Mouse (Mus musculus) gastrocnemius, adult 8-10 months (tissue): Measurements from ENCODE around the gene Mbl2. TPM values are rescaled to one million over a fixed set of nuclear protein-coding genes. Genes with fewer than 3 reads are reported as not detected.
A peak's percentile ranks its signal among the peaks of the same experiment; 100 is the strongest.
"Not testable (repeated sequence)": the region's sequence is repeated elsewhere in the genome, so short reads cannot be mapped to it uniquely, and the experiment has no call there.

Experiments
- DNase-seq, 2 experiments: peaks; one replicate each; pipeline ENCODE4 v3.0.0; 2022; ENCODE audit warnings: low spot score in 2 of 2
- total RNA-seq, 4 experiments: library from RNA; stranded (reverse); gene quantifications; 2 replicates each; pipeline ENCODE4 v1.2.4; 2022

The Mbl2 gene
- total RNA-seq = not detected

DNA sequence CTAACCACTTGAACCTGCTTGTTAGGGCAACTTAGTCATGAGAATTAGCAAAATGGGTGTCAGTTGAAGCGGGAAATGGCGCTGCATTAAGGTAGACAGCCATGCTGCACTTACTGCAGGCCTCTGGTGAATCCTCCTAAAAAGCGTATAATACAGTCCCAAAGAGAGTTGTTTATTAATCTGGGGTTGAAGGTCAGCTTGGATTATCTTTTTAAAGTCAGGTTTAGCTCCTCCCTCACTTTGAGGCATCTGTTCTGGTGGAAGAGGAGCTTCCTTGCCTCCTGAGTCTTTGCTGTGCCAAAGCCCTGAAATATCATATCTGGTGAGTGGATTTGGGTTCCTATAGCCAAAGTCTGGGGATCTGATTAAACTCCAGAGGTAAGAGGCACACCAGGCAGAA lies at the start of gene Mbl2:
Gene Mbl2 (plus strand): TSS at position 252 of the 400 bp plus-strand sequence.
- no peak for DNase-seq

DNA sequence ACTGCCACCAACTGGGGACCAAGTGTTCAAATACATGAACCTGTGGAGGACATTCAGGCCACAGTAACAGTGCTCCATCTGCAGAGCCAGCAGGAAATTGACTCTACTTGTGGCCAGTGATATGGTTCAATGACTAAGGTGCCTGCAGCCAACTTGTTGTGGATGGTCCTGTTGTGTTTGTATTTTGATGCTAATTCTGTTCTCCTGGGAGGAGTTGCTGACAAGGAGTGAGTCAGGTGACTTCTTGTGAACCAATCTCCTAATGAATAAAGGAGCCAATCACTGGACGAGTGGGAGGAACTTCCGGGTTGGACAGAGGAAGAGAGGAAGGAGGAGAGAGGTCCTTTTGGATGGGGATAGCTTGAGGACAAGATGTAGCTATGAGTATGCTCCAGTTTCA lies 47.2 kb upstream of the Mbl2 start:
- DNase-seq = no peak

GRCm38 (mm10) chr19:30187232-30187631 lies 45.5 kb upstream of the Mbl2 start:
- DNase-seq = no peak

DNA sequence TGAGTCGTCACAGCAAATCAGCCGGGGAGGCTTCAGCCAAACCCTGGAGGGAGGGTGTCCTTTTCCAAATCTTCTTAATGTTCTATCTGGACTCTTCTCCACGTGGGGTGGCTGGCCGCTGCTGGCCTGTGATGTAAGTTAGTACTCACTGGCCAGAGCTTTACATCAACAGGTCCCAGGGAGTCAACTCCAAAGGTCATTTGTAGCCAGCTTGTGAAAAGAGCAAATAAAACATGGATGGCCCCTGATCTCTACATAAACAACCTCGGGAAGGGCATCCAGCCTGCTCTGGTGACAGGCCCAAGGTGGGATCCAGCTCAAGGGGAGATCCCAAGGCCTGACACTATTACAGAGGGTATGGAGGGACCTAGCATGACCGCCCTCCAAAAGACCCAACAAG lies 37.7 kb upstream of the Mbl2 start:
- DNase-seq = no peak

DNA sequence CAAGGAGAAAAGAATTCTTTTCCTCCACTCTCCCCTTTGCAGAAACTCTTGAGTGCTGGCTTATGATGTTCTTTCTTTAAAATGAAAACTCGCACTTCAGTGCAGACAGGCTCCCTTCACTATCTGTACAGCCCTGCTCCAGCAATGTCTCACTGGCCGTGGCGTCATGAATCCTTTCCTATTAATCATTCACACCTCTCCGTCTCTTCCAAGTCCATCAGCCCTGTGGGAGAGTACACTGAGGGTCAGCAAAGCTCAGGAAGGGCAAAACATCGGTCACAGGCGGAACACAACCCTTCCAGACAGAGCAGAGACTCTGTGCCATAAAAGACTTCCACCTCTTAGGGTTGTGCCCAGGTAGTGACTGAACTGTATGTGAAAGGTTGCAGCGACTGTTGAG lies 30.6 kb upstream of the Mbl2 start:
- no peak for DNase-seq

DNA sequence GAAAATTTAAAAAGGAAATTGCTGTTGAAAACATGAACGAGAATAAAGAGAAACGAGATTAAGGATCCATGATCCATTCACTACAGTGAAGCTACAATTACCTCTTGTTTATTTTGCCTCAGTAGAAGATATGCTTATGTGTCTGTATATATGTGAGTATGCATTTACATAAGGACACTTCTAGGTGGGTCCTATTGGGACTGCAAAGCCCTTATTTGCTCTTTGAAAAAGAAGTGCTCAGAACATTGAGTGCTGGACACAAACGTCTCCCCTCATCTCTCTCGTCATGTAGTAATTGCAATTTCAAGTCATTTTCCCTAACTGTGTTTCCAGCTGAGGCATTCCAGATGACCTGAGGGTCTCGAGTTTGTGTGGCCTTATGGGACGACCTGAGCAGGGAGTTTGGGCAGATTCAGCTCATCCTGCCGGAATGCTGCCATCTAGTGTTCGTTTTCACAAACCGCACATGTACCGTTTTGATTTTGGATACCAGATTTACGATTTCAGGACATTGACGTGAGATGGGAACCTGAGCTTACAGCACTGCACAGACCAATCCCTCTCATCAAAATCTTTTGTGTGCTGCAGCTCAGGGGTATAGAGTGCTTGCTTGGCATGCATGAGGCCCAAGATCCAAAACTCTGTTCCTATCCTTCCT lies 27.5 kb upstream of the Mbl2 start:
- DNase-seq = no peak

- no peak for DNase-seq
Measured at GRCm38 (mm10) chr19:30205874-30206273, 26.9 kb upstream of the Mbl2 start.

DNA sequence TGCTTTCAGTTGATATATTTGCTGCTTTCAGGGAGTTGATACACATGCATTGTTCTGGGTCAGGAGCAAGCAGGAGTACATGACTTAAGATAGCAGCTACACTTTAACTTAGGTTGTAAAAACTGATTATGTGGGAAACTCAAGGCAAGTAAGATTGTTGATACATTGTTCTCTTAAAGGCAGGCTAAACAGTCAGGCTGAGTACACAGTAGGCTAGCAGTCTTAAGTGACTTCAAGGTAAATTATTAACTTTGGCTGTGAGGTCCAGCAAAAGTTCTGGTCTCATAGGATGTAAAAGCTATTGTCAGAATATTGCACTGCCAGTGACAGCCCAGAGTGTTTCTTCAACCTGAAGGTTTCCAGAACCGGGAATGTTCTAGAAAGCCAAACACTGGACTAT lies 25.8 kb upstream of the Mbl2 start:
- no peak for DNase-seq

DNA sequence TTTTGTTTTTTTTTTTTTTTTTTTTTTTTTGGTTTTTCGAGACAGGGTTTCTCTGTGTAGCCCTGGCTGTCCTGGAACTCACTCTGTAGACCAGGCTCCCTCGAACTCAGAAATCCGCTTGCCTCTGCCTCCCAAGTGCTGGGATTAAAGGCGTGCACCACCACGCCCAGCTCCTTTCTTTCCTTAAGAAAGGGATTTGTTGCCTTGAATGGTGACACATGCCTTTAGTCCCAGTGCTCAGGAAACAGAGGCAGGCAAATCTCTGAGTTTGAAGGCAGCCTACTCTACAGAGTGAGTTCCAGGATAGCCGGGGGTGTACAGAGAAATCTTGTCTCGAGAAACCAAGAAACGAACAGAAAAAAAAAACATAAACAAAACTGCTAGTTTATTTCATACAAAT lies 23.7 kb upstream of the Mbl2 start:
- DNase-seq = not testable (repeated sequence)

DNA sequence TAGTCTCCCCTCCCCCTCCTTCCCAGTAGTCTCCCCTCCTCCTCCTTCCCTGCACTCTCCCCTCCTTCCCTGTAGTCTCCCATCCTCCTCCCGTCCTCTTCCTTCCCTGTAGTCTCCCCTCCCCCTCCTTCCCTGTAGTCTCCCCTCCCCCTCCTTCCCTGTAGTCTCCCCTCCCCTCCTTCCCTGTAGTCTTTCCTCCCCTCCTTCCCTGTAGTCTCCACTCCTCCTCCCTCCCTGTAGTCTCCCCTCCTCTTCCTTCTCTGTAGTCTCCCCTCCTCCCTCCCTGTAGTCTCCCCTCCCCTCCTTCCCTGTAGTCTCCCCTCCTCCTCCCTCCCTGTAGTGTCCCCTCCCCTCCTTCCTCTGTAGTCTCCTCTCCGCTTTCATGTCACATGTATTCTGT lies 18.7 kb upstream of the Mbl2 start:
- DNase-seq = no peak

DNA sequence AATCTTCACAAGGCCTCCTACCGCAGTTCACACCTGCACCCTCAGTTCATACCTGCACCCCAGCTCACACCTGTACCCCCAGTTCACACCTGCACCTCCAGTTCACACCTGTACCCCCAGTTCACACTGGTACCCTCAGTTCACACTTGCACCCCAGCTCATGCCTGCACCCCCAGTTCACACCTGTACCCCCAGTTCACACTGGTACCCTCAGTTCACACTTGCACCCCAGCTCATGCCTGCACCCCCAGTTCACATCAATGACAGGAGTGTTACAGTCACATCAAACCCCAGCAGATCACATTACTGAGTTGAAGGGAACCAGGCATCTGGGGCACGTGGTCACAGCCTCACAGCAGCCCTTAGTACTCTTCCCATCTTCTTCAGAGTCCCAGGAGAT lies 17.0 kb upstream of the Mbl2 start:
- DNase-seq = not testable (repeated sequence)

DNA sequence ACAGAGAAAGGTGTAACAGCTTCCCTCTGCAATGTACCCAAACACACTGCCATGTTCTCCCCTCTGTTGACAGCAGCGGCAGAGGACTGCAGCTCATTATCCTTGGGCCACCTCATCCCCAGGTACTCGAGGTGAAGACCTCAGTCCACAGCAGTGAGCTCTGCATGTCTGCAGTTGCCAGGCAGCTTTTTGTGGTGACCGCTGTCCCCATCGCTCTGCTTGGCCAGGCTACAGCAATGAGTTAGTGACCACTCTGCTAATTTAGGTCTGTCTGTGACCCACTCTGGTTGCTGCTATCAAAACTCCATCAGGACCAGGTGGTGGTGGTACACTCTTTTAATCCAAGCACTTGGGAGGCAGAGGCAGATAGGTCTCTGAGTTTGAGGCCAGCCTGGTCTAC lies 16.6 kb upstream of the Mbl2 start:
- no peak for DNase-seq

DNA sequence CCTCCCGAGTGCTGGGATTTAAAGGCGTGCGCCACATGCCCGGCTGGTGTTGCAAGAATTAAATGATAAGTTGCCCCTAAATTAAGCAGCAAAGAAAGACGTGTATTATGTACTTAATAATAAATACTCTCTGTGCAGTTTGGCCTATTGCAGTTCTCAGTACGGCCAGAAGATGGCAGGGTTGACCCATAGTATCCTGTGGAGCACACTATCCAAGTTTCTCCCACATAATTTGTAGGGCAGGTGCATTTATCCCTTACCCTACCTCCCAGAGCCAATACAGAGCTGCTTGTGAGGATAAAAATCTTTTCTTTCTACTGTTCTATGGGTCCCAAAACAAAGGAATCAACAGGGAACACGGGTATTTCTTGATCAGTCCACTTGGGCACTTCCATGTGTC lies 15.4 kb upstream of the Mbl2 start:
- peak in 1 of 2 experiments; percentile 11 for DNase-seq

DNA sequence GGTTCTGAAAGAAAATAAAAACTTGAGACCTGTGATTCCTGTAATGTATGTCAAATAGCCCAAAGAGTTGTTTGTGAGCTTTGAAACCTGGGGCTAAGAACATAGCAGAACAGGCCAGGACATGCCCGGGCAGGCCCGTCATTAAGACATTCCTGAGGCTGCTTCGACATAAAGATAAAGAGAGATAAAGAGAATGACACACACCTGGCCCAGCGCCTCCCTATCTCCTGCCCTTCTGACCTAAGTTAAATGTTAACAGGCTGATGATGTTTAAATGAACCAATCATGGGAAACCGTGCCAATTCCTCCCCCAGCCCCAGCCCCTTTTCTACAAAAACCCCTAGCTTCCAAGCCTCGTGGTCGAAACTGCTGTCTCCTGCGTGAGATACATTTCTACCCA lies 10.1 kb upstream of the Mbl2 start:
- not testable (repeated sequence) for DNase-seq

GRCm38 (mm10) chr19:30229477-30229876 lies 3.3 kb upstream of the Mbl2 start:
- no peak for DNase-seq

DNA sequence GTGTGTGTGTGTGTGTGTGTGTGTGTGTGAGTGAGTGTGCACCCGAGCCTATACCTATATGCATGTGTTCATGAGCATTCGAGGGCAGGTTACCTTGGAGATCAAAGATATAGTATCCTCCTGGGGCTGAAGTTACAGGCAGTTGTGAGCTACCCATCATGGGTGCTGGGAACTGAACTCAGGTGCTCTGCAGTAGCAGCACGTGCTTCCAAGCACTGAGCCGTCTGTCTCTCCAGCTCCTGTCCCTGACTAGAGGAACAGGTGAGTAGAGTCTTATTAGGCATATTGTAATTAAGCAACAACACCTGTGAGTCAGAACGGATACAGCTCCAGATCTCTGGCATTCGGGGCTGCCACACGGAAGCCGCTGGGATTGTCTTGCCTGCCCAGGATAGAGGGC lies 1.7 kb downstream of the Mbl2 start:
- no peak for DNase-seq

DNA sequence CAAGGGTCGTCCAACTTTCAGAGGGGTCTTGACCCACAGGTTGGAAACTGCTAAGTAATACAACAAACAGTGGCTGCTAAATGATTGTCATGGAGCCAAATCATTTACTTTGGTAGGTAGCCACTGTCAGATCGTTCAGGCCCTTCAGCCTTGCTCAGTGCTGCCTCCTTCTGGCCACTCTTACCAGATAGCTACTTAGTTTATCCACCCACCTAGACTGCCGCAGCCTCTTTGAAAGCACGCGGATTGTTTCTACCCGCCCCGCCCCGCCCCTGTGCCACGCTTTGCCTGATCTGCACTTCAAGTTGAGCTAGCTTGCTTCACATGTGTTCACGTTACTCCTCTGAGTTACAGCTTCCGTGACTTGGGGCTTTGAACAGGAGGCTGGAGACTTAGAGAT lies 14.6 kb downstream of the Mbl2 start:
- no peak for DNase-seq

- peak in 1 of 2 experiments; percentile 11 for DNase-seq
Measured at GRCm38 (mm10) chr19:30248822-30249221, 16.1 kb downstream of the Mbl2 start.

GRCm38 (mm10) chr19:30252253-30252652 lies 19.5 kb downstream of the Mbl2 start:
- no peak for DNase-seq

DNA sequence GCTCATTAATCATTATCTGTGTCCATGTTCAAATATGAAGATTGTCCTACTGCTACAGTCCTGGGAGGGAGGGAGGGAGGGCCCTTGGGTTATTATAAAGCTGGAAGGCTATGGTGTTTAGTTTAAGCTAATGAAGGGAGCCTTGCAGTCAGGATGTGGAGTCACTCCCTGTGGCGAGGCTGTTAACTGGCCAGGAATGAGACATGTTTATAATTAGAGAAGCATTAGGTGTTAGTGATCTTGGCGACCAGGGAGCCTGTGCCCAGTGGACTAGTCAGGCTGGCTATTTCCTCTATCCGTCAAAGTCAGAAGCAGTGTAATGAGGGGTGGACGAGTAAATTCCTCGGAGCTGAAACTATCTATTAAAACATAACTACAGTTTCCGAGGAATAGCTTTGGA lies 23.6 kb downstream of the Mbl2 start:
- no peak for DNase-seq

GRCm38 (mm10) chr19:30281125-30281524 lies 48.4 kb downstream of the Mbl2 start:
- DNase-seq = no peak

- no peak for DNase-seq
Measured at GRCm38 (mm10) chr19:30287899-30288490, 55.3 kb downstream of the Mbl2 start.
